Mouse (Mus musculus) neutrophil, adult 83 days (primary cell): ENCODE measurements around the gene Gm11009. TPM values are rescaled to one million over a fixed set of nuclear protein-coding genes. Genes with fewer than 3 reads are reported as not detected.

Experiments
- total RNA-seq, 2 experiments: library from RNA; stranded (reverse); gene quantifications; one replicate each; pipeline ENCODE4 v1.2.4; 2023

The Gm11009 gene
- total RNA-seq = not detected

GRCm38 (mm10) chr2:176319394-176319793, at the start of gene Gm11009:
Gene Gm11009, minus strand, starts transcription at chr2:176319494.

Other genes with a start within 250 kb of the Gm11009 start
- 1 to 10 TPM in 1 of 2 experiments, under 1 TPM in 1; 0.46 to 1.5 TPM for gene Gm2004, start 169.7 kb downstream of the Gm11009 start, total RNA-seq
- under 1 TPM; 0.35 to 0.57 TPM for gene 2210418O10Rik, start 92.9 kb downstream of the Gm11009 start, total RNA-seq
- 1 to 10 TPM in 1 of 2 experiments, not detected in 1; 1.1 TPM for gene Gm14435, start 104.1 kb upstream of the Gm11009 start, total RNA-seq
- not detected for gene Gm14434, start 167.3 kb upstream of the Gm11009 start, total RNA-seq
- gene Zfp967, start 201.6 kb upstream of the Gm11009 start, total RNA-seq = not detected